Mouse (Mus musculus) retina, embryonic 14.5 days (tissue): Measurements from ENCODE around the gene Lmbrd2.
A peak's percentile ranks its signal among the peaks of the same experiment; 100 is the strongest.

ENCODE experiments used
- DNase-seq: peaks from one replicate; pipeline ENCODE4 v3.0.0-alpha.2; 2015; ENCODE audit warnings: low spot score

The Lmbrd2 gene

DNA sequence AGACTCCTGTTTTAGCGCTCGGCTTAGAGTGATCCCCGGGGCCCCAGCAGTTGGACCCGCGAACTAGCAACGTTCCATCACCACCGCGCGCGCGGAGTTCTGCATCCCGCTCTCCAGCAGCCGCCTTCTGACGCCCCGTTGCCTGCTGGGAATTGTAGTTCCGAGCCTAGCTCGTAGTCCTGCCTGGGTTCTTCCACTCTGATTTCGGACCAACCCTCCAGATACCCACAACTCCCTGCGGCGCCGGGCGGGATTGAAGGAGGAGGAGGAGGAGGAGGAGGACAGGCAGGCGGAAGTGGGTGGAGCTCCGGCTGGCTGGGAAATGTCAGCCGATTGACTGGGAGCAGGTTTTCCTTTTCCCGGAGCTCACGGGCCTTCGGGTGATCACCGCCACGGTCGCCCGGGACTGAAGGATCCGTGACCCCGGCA is at the start of gene Lmbrd2:
TSS of gene Lmbrd2 (plus strand) at position 299 of the 429 bp plus-strand sequence.
- DNase-seq: peak; percentile 97

DNA sequence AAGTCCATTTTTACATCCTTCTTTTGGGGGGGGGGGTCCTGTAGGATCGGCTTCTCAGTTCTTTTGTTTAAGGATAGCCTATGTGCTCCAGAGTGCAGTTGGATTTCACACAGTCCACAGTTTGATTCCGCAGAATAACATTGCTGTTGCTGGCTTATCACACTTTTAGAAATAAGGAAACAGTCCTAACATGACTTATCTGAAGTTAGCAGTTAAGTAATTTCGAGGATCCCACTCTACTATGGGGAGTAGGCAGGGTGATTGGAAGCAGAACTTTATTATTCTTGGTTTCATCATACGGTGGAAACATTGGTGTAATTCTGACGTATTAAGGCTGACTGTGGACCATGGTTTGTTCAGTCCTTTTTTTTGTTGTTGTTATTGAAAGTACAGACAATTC is 49.7 kb upstream of the Lmbrd2 start:
- DNase-seq: no peak

DNA sequence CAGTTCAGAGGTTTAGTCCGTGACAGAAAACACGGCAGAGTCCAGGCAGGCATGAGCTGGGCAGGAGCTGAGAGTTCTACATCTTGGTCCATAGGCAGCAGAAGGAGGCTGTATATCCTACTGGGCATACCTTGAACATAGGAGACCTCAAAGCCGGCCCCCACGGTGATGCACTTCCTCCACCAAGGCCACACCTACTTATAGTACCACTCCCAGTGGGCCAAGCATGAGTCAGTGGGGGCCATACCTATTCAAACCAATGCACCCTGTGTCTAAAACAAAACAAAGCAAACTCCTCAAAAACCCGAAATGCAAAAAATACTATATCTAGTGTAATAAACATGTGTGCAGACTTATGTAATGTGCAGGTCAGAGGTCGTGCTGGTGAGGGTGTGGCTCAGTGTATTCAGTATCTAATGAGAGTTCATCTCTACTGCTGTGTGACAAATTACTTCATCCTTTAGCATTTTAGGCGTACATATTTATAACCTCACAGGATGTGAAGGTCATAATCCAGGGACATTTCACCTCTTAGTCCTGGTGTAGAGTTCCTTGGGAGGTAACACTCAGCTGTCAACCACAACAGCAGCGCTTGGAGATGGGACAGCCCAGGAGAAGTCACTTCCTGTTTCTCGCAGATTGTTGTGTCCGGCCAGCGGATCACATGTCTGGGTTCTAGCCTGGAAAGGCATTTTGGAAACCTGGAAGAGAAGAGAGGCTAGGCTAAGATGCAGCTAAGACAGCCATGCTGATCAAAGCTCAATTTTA is 46.6 kb upstream of the Lmbrd2 start:
- no peak for DNase-seq

DNA sequence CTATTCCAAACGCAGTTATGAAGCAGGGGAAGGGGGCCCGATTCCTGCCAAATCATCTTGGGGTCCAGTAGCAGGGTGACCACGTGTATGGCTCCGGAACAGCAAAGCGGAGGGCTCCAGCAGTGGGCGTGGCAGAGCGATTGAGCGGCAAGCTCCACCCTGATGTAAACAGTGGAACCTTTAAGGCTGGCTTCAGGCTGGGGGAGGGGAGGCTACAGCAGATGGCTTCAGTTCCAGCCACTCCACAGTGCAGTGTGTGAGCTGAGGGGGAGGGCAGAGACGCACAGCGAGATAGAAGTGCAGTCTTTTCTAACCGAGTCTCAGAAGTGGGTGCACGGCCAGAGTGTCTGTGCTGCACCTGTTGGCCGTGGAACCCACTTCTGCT is 46.0 kb upstream of the Lmbrd2 start:
- peak; percentile 42 for DNase-seq

DNA sequence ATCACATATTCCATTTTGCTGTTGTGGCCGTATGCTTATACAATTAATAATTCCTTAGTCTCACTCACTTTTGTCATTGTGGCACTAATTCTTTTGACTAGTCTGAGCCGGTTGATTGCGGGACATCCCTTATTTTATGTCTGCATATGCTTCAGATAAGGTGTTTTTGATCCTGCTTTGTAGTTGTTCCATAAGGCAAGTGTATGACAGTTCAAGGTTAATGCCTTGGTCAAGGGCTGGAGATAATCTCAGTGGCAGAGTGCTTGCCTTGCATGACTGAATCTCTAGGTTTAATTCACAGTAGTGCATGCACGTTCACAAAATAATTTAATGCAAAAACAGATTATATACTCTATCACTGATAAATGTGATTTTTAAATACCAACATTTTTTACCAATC is 43.5 kb upstream of the Lmbrd2 start:
- no peak for DNase-seq

DNA sequence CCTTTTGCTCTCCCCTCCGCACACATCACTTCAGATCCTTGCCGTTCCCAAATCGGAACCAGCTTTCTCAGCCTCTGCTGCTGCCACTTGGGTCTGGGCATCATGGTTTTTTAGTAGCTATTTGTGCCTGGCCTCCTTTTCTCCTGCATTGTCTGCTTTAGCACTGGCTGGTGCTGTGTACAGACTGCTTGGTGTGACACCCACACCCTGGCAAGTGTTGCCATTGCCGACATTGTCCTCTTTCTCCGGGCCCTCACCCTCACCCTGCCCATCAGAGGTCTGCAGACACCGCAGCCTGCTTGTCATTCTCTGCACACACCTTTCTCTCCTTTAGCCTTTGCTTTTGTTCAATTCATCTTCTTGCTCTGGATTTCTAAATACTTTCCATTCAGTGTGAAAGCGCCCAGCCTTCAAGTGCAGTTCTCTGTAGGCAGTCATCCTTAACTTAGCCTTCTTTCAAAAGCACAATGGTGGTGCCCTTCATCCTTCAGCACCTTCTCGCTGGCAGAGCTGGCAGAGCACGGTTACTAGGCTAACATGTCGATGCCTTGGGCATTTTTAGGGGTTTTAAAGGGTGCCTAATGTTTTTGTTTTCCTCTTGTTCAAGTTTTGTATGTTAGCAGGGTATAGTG is 39.8 kb upstream of the Lmbrd2 start:
- DNase-seq: no peak

DNA sequence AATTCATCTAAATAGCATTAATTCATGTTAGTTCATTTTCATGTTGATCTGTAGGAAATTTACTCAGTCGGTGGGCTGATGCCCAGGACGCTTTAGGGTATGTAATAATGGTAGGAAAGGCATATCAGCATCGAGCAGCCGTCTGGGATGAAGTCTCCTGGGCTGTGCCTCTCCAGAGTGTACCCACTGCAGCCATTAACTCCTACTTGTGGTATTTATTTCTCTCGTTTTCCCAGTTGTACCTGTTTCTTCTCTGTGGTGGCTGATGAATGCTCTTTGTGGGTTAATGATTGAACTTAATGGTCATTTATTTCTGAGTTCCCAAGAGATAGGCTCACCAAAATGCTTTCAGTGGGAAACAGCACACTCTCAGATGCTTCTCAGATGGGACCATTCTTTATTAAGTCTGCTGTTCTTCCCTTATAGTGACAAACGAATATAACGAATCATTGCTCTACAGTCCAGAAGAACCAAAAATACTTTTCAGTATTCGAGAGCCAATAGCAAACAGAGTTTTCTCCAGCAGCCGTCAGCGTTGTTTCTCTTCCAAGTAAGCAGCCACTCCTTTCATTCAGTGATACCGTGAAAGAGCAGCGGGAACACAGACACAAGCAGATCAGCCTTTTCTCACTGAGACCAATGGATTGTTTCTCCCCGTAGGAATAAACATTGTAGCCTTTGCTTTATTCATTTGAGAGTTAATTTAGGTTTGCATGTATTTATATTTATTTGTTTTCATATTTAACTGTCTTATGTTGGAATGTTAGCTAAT is 33.9 kb upstream of the Lmbrd2 start:
- DNase-seq: no peak

DNA sequence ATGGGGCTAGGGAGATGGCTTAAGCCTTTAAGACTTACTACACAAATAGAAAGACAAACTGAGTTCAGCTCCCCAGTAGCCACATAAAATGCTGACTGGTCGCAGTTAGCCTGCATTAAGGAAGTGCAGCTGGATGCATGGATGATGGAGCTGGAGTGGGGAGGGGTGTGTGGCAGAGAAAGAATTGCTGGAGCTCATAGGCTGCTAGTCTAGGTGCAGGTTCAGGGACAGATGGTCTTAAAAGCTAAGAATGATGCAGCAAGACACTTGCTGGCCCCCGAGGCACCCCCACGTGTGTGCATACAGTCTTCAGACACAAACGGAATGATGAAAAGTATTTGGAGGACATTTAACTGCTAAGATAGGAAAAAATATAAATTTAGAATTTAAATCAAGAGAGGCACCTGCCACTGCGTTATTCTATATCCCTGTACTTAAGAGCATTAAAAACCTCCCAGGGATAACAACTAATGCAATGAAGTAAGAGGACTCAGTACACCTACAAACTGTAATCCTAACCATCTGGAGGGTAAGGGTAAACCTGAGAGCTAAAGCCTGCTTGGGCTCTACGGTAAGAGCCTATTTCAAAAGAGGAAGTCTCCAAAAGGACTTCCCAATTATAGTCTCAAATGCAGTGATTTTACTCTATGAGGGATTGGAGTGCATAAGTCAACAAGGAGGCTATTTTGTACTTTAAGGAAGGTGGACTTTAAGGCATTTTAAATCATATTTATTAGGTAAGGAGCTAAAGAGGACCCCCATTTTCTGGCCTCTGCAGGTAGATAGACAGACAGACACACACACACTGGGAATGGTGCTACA is 29.6 kb upstream of the Lmbrd2 start:
- DNase-seq: no peak

DNA sequence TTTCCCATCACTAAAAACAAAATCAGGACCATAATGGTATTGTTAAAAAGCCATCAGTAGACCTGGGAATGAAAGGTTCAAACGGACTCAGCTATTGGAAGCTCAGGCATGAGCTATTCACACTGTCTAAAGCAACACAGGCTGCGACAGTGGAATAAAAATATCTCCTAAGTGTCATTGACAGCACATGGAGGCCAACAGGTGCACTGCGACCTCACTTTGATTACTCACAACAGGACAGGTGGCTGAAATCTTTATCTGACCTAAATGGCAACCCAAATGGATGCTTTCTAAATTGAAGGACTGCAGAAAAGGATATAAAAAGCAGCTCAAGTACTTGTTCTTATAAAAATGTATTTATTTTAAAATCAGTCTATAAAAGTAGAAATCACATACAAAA is 28.7 kb upstream of the Lmbrd2 start:
- DNase-seq: no peak

DNA sequence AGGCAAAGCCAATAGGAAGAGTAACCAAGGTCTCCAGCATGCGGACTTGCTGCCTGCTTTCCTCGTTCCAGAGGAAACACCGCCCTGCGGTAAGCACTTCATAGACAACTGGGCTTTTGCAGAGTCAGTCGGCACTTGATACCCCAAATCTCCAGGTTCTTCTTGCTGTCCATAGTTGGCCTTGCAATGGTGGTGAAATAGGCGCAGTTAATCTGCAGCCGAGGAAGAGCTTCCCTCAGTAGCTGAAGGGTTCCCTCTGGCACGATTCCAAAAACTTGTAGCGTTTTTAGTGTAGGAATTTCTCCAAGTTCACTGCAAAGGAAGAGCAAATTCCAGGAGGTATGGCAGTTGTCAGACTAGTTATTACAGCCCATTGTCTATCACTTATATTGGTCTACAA is 26.8 kb upstream of the Lmbrd2 start:
- DNase-seq: no peak

DNA sequence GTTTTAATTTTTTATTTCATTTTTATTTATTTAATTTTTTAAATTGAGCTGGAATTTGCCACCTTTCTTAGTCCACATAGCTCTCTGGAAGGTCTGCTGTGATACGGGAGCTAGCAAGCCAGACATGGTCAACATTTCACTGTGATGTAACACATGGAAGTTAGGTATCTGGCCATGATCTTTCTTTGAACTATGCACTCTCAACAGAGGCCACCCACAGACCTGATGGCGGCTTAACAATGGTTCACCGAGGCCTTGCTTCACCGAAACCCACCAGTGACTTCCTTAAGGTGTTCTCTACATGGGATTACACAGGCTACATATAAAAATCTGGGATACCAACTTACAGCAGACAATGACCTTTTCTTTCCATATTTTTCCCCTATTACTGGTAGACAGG is 26.2 kb upstream of the Lmbrd2 start:
- DNase-seq: no peak

DNA sequence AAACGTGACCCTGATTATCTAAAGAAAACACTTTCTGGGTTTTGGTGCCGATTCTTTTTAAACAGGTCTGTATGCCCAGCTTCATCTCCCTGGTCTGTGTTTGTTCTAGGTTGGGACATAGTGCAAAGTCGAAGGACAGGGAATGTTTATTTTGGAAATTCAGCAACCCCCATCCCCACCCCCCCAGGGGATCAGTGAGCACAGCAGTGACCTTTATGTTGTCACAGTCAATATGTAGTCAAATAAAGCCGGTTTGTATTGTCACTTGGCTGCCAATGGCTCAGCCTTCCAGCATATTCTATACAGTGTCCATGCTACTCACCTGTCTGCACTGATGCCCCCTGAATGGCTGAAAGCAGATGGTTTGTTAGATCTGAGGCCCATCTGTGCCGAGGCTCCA is 25.8 kb upstream of the Lmbrd2 start:
- no peak for DNase-seq

DNA sequence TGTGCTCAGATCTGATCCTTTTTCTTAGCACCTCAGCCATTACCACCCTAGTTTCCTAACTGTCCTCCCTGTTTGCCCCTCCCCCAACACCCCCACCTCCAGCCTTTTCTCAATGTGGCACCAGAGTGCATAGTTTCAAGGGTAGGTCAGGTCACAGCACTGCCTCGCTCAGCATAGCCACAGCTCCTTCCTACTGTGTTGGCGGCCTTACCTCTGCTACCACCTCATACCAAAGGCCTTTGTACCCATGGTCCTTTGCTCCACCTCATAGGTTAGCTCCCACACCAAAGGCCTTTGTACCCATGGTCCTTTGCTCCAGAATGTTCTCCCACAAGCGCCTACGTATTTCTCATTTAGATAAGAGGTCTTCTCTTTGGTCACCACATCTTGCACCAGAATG is 21.5 kb upstream of the Lmbrd2 start:
- DNase-seq: no peak

DNA sequence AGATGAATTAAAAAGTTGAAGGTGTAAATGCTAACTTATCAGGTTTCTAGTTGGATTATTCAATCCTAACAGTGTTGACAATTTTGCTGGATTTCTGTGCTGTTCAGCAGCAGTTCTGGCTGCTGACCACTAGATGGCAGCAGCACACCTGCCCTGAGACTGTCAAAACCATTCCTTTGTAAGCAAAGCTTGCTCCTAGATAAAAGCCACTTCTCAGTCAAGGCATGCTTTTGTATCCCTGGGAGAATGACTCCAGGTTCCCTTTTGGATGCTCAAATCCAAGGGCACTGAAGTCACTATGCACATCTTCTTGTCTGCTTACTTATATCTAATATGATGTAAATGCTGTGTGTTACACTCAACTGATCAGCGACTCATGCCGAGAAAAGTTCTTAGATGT is 20.3 kb upstream of the Lmbrd2 start:
- peak; percentile 81 for DNase-seq

DNA sequence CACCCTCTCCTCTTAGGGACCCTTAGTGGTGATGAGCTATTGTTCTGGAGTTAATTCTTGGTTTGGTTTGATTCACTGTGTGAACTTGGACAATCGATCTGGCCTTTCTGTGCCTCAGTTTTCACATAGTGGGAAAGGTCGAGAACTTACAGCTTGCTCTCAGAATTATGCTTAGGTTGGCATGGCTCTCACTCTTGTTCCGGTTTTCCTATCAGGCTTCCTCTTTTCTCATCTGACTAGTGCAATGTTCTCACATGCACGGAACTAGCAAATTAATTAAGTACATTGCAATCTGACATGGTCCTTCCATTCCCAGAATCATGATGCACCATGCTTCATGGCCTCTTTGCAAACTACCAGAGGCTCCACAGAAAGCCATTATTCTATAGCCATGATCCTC is 17.4 kb upstream of the Lmbrd2 start:
- DNase-seq: no peak

DNA sequence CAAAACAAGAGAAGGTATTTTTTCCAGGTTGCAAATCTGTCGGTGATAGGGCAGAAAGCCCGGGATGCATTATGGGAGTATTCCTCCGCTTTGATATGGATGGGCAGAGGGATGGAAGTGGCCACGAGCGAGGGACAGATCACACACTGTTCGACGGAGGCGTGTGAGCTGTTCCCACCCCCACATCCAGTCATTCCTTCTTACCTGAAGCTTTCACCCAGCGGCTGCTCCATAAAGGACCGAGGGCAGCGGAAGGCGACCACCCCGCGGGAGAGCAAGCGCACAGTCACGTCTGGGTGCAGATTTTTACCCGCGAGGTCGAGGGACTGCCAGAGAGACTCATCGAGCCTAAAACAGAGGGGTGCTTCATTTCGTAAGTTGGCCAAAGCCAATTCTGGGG is 15.5 kb upstream of the Lmbrd2 start:
- DNase-seq: no peak

DNA sequence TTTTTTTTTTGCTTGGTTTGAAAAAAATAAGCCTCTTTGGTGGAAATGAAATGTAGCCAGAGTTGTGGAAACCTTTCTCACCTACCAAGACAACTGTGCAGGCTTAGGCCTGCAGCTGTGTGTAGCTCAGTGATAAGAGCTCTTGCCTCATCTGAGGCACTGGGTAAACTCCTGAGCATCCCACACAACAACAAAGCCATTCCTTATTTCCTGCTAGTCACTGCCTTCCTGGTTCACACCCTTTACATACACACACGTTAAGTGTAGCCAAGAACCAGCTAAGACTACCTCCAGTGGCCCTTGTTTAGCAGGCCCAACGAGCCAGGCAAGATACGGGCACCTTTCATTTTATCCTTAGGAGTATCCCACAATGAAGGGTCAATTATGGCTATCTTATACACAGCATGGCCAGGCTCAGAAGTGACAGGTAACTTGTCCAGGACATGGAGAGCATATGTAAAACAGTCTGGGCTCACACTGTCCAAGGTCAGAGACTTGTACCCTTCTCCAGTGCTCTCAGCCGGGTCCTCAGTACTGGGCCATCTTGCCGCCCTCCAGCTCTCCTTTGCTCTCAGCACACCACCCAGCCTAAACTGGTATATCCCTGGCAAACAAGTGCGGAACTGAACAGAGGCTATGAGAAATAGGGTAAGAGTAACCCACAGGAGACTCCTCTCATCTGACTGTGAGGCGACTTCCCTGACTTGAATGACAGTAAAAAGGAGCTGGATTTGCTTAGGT is 13.1 kb upstream of the Lmbrd2 start:
- no peak for DNase-seq

DNA sequence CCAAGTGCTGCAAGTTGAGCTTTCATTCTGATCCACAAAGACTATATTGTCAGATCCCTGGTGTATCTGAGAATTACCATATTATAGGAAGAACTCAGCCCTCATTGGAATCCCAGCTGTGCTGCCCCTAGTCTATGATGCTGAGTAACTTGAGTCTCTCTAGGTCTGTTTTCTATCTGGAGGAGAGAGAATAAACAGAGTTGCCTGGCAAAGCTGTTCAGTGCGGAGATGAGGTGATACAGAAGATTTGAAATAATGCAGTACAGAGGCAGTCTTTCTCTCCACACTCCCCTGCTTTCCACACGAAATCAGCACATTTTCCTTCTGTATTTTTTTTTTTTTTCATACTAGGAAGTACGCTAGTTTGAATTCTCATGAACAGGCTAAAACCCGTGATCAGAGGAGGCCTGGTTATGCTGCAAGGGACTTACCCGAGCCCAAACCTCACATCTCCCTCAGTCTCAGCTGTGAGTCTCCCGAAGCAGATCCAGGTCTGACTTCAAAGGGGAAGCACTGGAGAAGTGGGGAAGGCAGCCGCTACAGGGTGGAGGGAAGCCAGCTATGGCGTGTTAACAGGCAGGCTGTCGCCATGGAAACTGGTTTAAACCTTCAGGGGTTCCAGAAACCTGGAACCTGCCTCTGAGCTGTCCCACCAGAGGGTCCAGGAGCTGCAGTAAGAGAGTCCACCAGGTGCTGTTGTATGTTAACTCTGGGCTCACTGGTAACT is 9.4 kb upstream of the Lmbrd2 start:
- DNase-seq: no peak

DNA sequence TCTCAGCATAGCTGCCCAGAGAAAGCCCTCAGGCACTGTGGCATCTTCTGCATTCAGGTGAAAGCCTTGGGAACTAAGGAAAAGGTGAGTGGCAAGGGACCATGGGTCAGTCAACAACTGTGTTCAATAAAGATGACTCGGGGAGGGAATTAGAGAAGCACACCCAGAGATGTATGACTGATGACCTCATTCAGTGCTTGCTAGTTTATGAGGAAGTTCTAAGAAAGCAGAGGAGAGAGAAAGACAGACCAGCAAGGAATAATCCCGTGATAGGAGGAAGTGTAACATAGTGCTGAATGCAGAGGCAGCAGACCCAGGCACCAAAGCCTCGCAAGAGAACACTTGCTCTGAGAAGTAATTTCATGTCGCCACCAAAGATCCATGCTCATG is 8.9 kb upstream of the Lmbrd2 start:
- no peak for DNase-seq

DNA sequence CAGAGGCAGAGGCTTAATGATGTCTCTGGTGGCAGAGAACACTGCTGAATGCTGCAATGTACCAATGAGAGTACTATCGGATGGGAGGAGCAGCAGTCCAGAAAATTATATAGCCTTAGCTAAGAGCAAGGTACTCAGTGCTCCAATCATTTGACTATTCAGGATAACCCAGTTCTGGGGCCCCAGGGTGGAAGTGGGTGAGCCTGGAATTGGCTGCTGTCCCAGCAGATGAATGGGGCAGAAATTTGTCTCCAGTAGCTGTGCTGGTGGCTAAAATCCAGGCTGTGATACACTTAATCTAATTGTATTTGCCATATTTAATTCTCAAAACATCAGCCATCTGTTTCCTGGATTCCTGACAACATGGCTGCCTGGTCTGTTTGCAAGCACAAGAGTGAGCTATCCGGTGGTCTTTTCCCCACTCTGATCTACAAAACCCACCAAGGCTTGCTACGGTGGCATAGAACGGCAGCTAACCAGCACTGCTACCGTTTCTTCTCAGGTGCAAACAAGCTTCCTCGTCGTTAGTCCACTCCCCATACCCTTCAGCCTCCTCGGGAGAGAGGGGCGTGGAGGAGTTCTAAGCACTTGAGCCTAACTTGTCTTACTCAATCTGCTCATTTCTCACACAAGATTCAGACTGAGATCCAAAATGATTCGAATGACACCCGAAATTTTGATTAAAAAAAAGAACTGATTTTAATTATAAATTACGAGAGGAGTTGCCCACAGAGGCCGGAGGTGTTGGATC is 7.5 kb upstream of the Lmbrd2 start:
- no peak for DNase-seq
